Mouse (Mus musculus) brown adipose tissue, adult 24 weeks (tissue): ENCODE measurements around the gene Naa38. TPM values are rescaled to one million over a fixed set of nuclear protein-coding genes. Genes with fewer than 3 reads are reported as not detected.

Experiments
- H3K27ac ChIP-seq: fragments of 200-500 bp; replicated peaks from 2 replicates; pipeline ENCODE4 v1.5.1; 2012; ENCODE audit warnings: low read depth, mild to moderate bottlenecking, low read length
- H3K4me1 ChIP-seq: fragments of 200-500 bp; 2 replicates; pipeline ENCODE4 v1.6.1; 2012; ENCODE audit warnings: low read length, mixed read lengths; ENCODE audit not compliant: control insufficient read depth, insufficient read depth, insufficient read length
- H3K4me3 ChIP-seq: fragments of 200-500 bp; 2 replicates; pipeline ENCODE4 v1.5.1; 2012; ENCODE audit warnings: low read depth, mild to moderate bottlenecking, low read length, moderate library complexity; ENCODE audit not compliant: insufficient read depth
- polyA plus RNA-seq: library from polyadenylated mRNA; stranded (reverse); fragments of >200 nt; gene quantifications from 2 replicates; pipeline ENCODE4 v1.2.4, GENCODE M21; 2012; ENCODE audit not compliant: missing spikeins, insufficient read depth, insufficient read length

Naa38 gene
- polyA plus RNA-seq, 1 experiment: 290 TPM

DNA sequence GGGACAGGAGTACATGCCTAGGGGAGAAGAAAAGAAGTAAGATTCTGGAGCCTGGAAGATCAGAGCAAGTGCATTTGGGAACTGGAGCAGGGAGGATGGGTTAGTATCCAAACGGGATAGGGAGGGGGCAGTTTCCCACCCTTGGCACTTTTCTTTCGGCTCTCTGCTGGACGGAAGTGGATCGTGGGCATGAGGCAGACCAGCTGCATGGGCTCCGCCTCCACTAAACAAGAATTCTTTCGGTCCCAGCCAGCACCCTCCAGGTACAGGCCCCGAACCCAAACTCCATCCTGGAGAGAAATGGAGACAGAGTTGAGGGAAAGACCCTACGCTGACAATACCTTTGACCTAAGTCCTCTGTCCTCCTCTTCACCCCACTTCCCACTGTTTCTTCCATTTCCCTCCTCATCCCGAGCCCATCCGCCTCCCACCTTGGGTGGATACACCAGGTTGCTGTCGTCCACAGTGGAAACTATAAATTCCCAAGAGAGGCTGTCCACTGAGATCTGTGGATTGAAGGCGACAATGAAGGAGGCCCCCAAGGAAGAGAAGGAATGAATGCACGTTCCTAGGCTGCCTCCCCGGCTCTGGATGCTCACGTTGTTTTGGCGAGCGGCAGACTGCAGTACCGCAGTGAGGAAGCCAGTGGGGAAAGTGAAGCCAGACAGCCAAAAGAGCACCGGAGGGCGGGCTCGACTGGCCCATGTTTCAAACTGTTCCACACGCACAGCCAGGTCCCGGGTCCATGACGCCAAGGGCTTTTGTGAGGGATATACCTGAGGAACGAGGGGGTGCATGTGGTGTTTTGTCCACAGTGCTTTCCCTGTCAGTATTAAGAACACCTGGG lies 26.1 kb downstream of the Naa38 start:
- Histone ChIP-seq H3K4me1 (peaks cover 2% of the 10 kb centered on the region; the same call in 1 of the 2 replicates), H3K4me3 (no peak overlapping the region), H3K27ac (no peak overlapping the region)

DNA sequence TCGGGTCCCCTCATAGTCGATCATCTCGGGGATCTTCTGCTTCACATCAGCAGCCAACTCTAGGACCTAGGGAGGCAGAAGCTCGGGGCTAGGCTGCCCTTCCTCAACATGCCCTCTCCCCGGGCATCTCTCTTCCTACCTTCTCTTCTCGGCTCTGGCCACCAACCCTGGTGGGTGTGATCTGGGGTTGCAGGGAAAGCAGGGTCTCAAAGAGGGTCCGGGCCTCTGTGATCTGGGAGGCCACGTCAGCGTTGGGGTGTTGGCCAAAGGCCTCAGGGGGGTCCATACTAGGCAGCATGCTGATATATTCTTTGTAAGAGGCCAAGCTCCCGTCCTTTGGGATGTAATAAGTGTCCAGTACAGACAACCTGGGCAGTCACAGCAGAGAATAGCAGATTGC lies 27.6 kb downstream of the Naa38 start:
- no peak overlapping the region for H3K4me3 ChIP-seq
- no peak overlapping the region for H3K27ac ChIP-seq
- H3K4me1 ChIP-seq: no peaks in the 10 kb centered on the region

DNA sequence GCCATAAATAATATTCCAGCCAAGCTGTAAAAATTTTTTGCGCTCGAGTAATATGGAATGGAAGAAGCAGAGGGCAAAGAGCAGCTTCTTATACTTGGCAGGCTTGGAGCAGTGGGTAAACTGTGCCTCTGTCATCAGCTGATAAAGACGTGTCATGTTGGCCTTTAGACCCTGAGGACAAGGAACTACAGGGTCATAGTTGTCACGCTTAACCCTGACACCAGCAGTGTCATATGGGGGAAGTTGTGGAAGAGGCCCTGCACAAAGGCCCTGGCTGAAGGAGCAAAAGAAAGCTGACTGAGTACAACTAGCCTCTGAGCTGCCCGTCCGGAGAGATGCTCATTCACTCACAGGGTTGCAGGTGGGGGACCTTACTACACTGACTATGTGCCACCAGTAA lies 28.6 kb downstream of the Naa38 start:
- H3K4me3 ChIP-seq: no peak overlapping the region
- H3K4me1 ChIP-seq: no peaks in the 10 kb centered on the region
- no peak overlapping the region for H3K27ac ChIP-seq

DNA sequence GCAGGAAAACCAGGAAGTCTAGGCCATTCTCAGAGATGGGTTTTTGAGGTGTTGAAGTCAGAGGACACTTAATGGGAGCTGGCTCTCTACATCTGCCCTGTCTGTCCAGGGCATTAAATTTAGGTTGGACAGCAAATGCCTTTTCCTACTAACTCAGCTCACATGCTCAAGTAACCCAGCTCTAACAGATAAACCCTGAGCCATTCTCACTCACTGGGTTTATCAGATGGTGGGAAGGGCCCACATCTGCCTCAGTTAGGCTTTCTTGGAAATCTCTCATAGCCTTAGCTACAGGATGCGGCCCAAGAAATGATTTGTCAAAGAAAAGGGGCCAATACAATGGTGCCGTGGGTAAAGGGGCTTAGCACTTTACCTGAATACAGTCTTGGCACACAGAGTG lies 31.0 kb downstream of the Naa38 start:
- Histone ChIP-seq H3K27ac (no peak overlapping the region), H3K4me1 (no peaks in the 10 kb centered on the region), H3K4me3 (no peak overlapping the region)

DNA sequence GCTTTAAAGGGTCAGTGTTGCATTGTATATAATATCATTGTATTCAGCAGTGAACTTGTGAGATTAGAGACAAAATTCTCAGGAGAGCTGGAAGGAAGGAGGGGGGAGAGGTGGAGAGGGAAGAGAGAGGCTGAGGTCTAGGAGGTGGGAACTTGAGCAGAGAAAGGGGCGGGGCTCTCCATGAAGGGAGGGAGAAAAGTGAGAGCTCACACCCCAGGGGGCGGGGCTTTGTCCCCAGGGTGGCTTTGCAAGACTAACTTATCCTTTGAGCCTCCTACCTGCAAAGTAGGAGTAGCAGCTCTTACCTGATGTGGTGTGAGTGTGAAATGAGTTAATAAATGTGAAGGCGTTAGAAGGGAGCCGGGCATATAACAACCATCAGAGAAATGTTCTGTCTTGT lies 33.5 kb downstream of the Naa38 start:
- no peaks in the 10 kb centered on the region for H3K4me1 ChIP-seq
- H3K4me3 ChIP-seq: no peak overlapping the region
- no peak overlapping the region for H3K27ac ChIP-seq

DNA sequence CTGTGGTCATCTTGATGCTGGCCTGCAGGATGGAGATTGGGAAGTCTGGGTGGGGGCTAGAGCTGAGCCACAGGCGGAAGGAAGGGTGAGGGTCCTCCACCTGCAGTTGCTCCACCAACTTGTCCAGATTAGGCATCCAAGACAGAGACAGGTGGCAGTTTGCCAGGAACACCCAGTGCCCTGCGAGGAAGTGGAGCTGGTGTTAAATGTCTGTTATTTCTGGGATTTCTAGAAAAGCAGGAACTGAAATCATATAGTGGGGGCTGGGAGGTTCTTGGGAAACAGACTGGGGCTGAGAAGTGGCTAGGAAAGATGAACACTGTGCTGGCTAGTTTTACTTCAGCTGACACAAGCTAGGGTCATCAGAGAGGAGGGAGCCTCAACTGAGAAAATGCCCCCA lies 34.0 kb downstream of the Naa38 start:
- Histone ChIP-seq H3K27ac (no peak overlapping the region), H3K4me1 (no peaks in the 10 kb centered on the region), H3K4me3 (no peak overlapping the region)

DNA sequence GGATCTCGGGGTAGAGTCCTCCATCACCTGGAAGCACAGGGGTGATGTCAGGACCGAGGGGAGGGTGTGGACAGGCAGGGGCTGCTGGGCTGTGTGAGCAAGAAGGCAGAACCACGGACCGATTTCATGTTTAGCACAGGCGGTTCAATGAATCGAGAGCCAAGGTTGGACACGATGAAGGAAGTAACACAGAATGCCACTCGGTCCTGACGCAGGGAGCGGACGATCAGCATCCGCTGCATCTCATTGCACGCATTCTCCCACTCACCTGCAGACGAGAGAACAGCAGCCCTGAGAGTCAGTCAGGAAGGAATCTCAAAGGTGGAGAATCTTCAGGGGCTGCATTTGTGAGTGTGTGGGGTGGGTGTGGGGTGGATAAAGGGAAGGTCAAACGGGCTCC lies 35.3 kb downstream of the Naa38 start:
- H3K4me3 ChIP-seq: no peak overlapping the region
- no peak overlapping the region for H3K27ac ChIP-seq
- H3K4me1 ChIP-seq: no peaks in the 10 kb centered on the region

DNA sequence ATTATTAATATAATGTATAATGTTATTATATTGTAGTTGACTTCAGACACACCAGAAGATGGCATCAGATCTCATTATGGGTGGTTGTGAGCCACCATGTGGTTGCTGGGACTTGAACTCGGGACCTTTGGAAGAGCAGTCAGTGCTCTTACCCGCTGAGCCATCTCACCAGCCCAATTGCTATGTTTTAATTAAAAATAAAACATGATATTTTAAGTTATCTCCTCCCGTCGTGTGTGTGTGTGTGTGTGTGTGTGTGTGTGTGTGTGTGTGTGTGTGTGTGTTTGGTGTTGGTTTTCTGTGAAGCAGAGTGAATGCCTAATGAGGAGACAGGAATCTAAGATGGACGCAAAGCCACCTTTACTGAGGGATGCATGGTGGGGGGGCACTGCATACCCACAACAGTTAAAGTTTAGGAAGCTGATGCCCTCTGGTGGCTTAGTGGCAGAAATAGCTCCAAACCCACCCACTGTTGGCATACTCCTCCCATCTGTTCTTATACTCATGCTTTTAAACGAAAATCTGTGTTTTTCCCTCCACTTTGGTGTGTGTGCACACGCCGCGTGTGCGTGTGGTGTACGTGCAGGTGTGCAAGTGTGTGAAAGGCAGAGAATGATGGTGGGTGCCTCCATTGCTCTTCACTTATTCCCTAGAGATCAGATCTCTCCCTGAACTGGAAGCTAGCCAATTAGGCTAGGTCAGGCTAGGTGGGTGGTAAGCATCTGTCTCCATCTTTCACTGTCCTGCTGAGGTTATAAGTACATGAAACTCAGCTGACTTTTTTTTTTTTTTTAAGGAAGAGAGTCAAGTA lies 36.7 kb downstream of the Naa38 start:
- Histone ChIP-seq H3K4me1 (no peaks in the 10 kb centered on the region), H3K27ac (no peak overlapping the region), H3K4me3 (no peak overlapping the region)

DNA sequence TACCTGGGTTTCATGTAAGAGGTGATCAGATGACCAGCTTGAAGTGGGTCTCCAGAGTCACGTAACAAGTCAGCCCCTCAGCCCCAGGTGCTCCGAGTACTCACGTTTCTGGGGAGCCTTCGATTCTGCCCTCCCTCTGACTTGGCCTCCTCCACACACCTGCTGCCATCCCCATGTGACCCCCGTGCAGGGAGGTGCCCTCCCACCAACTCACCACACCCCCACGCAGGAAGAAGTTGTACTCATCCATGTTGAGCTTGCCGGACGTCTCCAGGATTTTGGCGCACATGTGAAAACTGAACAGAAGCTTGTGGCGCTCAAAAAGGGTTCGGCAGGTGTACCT lies 37.3 kb downstream of the Naa38 start:
- Histone ChIP-seq H3K4me1 (no peaks in the 10 kb centered on the region), H3K4me3 (no peak overlapping the region), H3K27ac (no peak overlapping the region)

DNA sequence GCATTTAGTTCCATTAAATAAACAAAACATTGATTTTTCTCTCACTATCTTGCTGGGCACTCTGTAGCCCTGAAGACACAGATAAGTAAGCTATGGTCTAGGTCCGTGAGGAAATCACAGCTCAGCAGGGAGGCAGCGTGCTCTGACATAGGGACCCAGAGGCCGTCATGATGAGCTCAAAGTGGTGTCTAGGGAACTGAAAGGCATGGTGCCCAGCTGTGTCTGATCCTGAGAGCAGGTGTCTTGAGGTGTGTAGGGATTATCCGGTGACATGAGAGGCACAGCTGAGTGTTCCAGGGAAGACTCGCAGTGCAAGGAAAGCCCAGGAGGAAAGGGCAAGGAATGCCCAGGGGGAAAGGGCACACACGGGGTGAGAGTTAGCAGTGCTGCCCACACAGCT lies 37.9 kb downstream of the Naa38 start:
- H3K27ac ChIP-seq: no peak overlapping the region
- H3K4me1 ChIP-seq: no peaks in the 10 kb centered on the region
- no peak overlapping the region for H3K4me3 ChIP-seq

DNA sequence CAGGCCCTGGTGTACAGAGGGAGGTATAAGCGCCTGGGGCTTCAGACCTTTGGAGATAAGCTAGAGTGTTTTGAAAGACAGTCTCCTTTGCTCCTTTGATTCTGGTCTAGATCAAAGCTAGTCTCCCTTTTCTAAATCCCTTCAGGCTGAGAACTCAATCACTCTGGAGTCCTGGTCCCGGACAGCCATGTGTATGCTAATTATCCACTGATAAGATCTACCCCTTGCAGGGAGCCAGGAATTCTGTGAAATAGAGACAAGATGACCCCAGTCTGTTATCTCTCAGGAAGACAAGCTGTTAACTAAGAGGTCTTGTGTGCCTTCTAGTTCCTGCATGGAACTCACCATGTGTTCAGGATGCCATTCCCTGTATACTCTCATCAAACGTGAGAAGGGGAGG lies 42.0 kb downstream of the Naa38 start:
- Histone ChIP-seq H3K27ac (no peak overlapping the region), H3K4me3 (no peak overlapping the region), H3K4me1 (peaks cover under 1% of the 10 kb centered on the region)

DNA sequence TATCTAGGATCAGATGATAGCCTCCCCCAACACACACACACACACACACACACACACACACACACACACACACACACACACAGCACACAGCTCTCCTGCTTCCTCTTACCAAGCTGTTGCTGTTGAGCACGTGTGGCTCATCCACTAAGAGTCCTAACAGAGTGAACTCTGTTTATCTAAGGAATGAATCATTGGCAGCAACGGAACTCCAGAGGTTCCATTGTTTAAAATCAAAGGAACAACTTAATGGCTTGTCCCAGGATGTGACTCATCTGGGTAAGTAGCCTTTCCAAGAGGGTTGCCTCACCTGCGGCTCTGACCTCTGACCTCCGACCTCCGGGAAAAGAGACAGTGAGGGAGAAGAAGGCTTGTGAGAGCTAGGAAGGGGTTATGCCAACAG lies 48.0 kb downstream of the Naa38 start:
- Histone ChIP-seq H3K4me3 (no peak overlapping the region), H3K27ac (peak overlapping the region; percentile 59), H3K4me1 (peaks cover 4% of the 10 kb centered on the region)

Other genes with a start within 250 kb of the Naa38 start
- not detected in 2 replicates for gene Alox12b, start 238.5 kb upstream of the Naa38 start, polyA plus RNA-seq
- gene Alox8, start 197.6 kb upstream of the Naa38 start, polyA plus RNA-seq: not detected in 2 replicates
- not detected in 2 replicates for gene Gucy2e, start 158.5 kb upstream of the Naa38 start, polyA plus RNA-seq
- gene Cntrob, start 71.7 kb upstream of the Naa38 start, polyA plus RNA-seq: 4.5 and 5.6 TPM in 2 replicates
- gene Trappc1, start 71.5 kb upstream of the Naa38 start, polyA plus RNA-seq: 93.3 and 94.0 TPM in 2 replicates
- 1.2 and 1.6 TPM in 2 replicates for gene Kcnab3, start 69.2 kb upstream of the Naa38 start, polyA plus RNA-seq
- gene Rnf227, start 55.0 kb upstream of the Naa38 start, polyA plus RNA-seq: 2.8 TPM in 1 of 2 replicates, not detected in the other
- 19.4 and 27.0 TPM in 2 replicates for gene Chd3, start 26.1 kb upstream of the Naa38 start, polyA plus RNA-seq
- gene Cyb5d1, start 144 bp downstream of the Naa38 start, polyA plus RNA-seq: 16.1 and 18.9 TPM in 2 replicates
- 4.1 and 8.3 TPM in 2 replicates for gene Tmem88, start 2.7 kb downstream of the Naa38 start, polyA plus RNA-seq
- gene Kdm6b, start 18.2 kb downstream of the Naa38 start, polyA plus RNA-seq: 13.9 and 16.9 TPM in 2 replicates
- gene Dnah2, start 153.6 kb downstream of the Naa38 start, polyA plus RNA-seq: not detected in 2 replicates
- gene Efnb3, start 164.7 kb downstream of the Naa38 start, polyA plus RNA-seq: not detected in 2 replicates
- 10.7 and 10.9 TPM in 2 replicates for gene Wrap53, start 184.8 kb downstream of the Naa38 start, polyA plus RNA-seq
- gene Trp53, start 184.9 kb downstream of the Naa38 start, polyA plus RNA-seq: 13.6 and 18.3 TPM in 2 replicates
- gene Atp1b2, start 210.5 kb downstream of the Naa38 start, polyA plus RNA-seq: 6.7 and 8.3 TPM in 2 replicates
- not detected in 2 replicates for gene Shbg, start 222.4 kb downstream of the Naa38 start, polyA plus RNA-seq
- 8.6 and 10.9 TPM in 2 replicates for gene Sat2, start 226.5 kb downstream of the Naa38 start, polyA plus RNA-seq
- gene Fxr2, start 237.5 kb downstream of the Naa38 start, polyA plus RNA-seq: 27.8 and 29.5 TPM in 2 replicates